Mouse (Mus musculus): ENCODE measurements at regions not wholly inside any gene's neighbourhood (a gene's known extent, or its start where the extent isn't known, plus 50 kb on each side); places are given as distances from the start of the nearest gene placed in this dataset.

- ATAC-seq: no peak
These were observed 630.9 kb upstream of the Lcorl start for GRCm38 (mm10) chr5:46488140-46488942.

- ATAC-seq: no peak
These were observed 629.4 kb upstream of the Lcorl start for GRCm38 (mm10) chr5:46486740-46487326.

- ATAC-seq: no peak
These were observed 598.9 kb upstream of the Lcorl start for GRCm38 (mm10) chr5:46456356-46456755.

GRCm38 (mm10) chr5:46448274-46448673 lies 590.9 kb upstream of the Lcorl start:
- ATAC-seq: no peak

- no peak for ATAC-seq
These were observed 588.4 kb upstream of the Lcorl start for GRCm38 (mm10) chr5:46445844-46446243.

GRCm38 (mm10) chr5:46445122-46445521 lies 587.7 kb upstream of the Lcorl start:
- no peak for ATAC-seq

GRCm38 (mm10) chr5:46443805-46444340 lies 586.5 kb upstream of the Lcorl start:
- no peak for ATAC-seq

- no peak for ATAC-seq
These were observed 585.3 kb upstream of the Lcorl start for GRCm38 (mm10) chr5:46442600-46443248.

GRCm38 (mm10) chr5:46441716-46442115 lies 584.3 kb upstream of the Lcorl start:
- no peak for ATAC-seq

- no peak for ATAC-seq
These were observed 574.4 kb upstream of the Lcorl start for GRCm38 (mm10) chr5:46431644-46432367.

- no peak for ATAC-seq
These were observed 565.3 kb upstream of the Lcorl start for GRCm38 (mm10) chr5:46422738-46423137.

- ATAC-seq: no peak
These were observed 549.6 kb upstream of the Lcorl start for GRCm38 (mm10) chr5:46406969-46407368.

GRCm38 (mm10) chr5:46406404-46406803 lies 549.0 kb upstream of the Lcorl start:
- ATAC-seq: no peak

- no peak for ATAC-seq
These were observed 529.2 kb upstream of the Lcorl start for GRCm38 (mm10) chr5:46386591-46386990.

GRCm38 (mm10) chr5:46367328-46367727 lies 509.9 kb upstream of the Lcorl start:
- no peak for ATAC-seq

GRCm38 (mm10) chr5:46363661-46364060 lies 506.2 kb upstream of the Lcorl start:
- ATAC-seq: no peak

- no peak for ATAC-seq
These were observed 504.2 kb upstream of the Lcorl start for GRCm38 (mm10) chr5:46361637-46362036.

- no peak for ATAC-seq
These were observed 491.0 kb upstream of the Lcorl start for GRCm38 (mm10) chr5:46348448-46348847.

- peak; percentile 60 for ATAC-seq
These were observed 490.1 kb upstream of the Lcorl start for GRCm38 (mm10) chr5:46347368-46348083.

- ATAC-seq: no peak
These were observed 481.0 kb upstream of the Lcorl start for GRCm38 (mm10) chr5:46338461-46338860.

- no peak for ATAC-seq
These were observed 473.5 kb upstream of the Lcorl start for GRCm38 (mm10) chr5:46330880-46331279.
